Mouse (Mus musculus): Measurements from ENCODE around the gene Fgb. TPM values are rescaled to one million over a fixed set of nuclear protein-coding genes. Genes with fewer than 3 reads are reported as not detected.
A peak's percentile ranks its signal among the peaks of the same experiment; 100 is the strongest.

The Fgb gene
- total RNA-seq, 2 experiments from 2014 or later: not detected

DNA sequence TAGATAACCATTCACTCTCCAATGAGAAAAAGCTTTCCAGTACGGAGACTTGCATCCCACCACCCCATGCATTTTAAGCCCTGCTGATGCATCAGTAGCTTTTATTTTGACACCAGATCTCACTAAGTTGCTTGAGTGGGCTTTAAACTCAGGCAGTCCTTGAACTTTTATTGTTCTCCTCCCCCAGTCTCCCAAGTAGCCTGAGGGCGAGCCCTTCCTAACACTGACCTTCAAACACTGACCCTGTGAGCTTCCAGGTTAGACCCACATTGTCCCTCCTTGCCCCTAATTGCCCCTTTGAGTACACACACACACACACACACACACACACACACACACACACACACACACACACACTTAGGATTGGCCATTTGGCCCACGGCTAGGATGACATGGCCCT, 53.0 kb downstream of the Fgb start:
- intact Hi-C loops (cut with DNase I): no loop called here
- no peak for DNase-seq (ENCODE audit: low spot score in 2 of 2)

DNA sequence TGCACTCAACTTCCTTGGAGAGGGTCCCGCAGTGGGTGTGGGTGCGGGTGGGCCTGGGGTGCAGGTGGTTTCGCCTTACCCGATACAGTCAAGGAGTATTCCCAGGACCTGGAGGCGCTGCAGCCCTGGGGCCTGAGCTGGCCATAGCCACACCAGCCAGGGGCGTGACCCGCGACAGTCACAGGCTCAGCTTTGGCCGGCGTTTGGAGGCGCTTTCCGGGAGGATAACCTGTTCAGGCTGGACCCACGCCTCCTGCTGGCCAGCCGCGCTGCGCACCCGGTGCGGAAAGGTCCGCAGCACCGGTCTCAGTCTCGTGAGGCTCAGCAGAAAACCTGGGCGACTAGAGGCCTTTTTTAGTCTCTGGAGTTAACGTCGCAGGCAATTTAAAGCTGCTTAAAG, 54.3 kb downstream of the Fgb start:
- intact Hi-C loops (cut with DNase I): no loop called here
- peak; percentile 12 to 16 for DNase-seq (ENCODE audit: low spot score in 2 of 2)

DNA sequence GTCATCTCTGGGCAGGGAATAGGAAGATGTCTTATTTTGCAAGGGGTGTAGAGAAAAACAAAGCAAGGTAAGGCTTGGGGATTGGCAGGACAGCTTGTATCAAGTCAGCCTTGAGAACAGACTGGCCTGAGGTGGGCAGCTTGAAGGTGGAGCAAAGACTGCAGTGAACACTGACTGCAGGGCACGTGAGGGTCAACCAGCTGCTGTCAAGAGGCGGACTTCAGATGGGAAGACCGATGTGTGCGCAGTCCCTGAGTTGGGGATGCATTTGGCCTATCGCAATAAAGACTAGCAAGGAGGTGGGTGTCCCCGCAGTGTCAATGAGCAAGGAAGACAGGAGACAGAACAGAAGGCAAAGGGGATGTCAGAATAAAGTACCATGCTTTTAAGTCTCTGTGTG, 56.7 kb downstream of the Fgb start:
- no peak for DNase-seq (ENCODE audit: low spot score in 2 of 2)
- intact Hi-C loops (cut with DNase I): no loop called here

DNA sequence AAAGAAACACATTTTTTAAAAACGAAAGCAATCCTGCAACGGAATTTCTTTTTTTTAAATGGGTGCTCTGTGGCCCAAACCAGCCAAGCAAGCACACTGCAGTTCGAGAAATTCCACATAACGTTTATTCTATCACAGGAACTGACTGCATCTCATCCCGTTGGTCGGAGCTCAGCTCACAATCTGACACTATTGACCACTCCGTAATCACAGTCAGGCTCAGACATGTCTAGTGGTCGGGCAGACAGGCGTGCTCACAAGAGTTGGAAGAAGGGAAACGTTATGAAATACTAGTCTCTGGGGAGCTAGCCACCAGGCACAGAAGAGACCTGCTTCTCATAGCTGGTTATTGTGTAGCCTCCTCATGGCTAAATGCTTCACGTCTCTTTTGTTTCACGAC, 57.7 kb downstream of the Fgb start:
- DNase-seq (ENCODE audit: low spot score in 2 of 2): no peak
- intact Hi-C loops (cut with DNase I): no loop called here

Other genes starting within 250 kb of the Fgb start
- under 1 TPM; 0.57 to 0.61 TPM for gene Rbm46, start 173.4 kb downstream of the Fgb start, total RNA-seq (2021)
- gene Lrat, start 145.9 kb downstream of the Fgb start, total RNA-seq (2021): under 1 TPM; 0.13 to 0.15 TPM
- gene Fgg, start 42.1 kb downstream of the Fgb start, total RNA-seq (2021): not detected
- gene Fga, start 23.8 kb downstream of the Fgb start, total RNA-seq (2021): not detected
- gene Plrg1, start 5.7 kb upstream of the Fgb start, total RNA-seq (2021): 10 to 100 TPM; 38.8 to 39.9 TPM
- gene Dchs2, start 78.1 kb upstream of the Fgb start, total RNA-seq (2021): 1 to 10 TPM; 2.2 to 4.3 TPM

Data from left cerebral cortex, postnatal 14 days (tissue).